Mouse (Mus musculus) heart, embryonic 10.5 days (tissue): ENCODE measurements around the gene Tulp2. TPM values are rescaled to one million over a fixed set of nuclear protein-coding genes. Genes with fewer than 3 reads are reported as not detected.
"Not testable (repeated sequence)": the region's sequence is repeated elsewhere in the genome, so short reads cannot be mapped to it uniquely, and the experiment has no call there.

Experiments
- DNase-seq: peaks from one replicate; pipeline ENCODE4 v3.0.0-alpha.2; 2017; ENCODE audit warnings: low spot score
- H3K27ac ChIP-seq: fragments of 300-500 bp; sonication (generic); 2 replicates; pipeline ENCODE4 v1.5.1; 2016; ENCODE audit warnings: mild to moderate bottlenecking
- H3K27me3 ChIP-seq: fragments of 300-500 bp; sonication (generic); 2 replicates; pipeline ENCODE4 v1.6.1; 2016; ENCODE audit warnings: mild to moderate bottlenecking; ENCODE audit not compliant: poor library complexity, insufficient read depth, severe bottlenecking
- H3K36me3 ChIP-seq: fragments of 300-500 bp; sonication (generic); 2 replicates; pipeline ENCODE4 v1.6.1; 2016; ENCODE audit warnings: mild to moderate bottlenecking, moderate library complexity
- H3K4me1 ChIP-seq: fragments of 300-500 bp; sonication (generic); 2 replicates; pipeline ENCODE4 v1.6.1; 2016; ENCODE audit warnings: mild to moderate bottlenecking
- H3K4me3 ChIP-seq: fragments of 300-500 bp; sonication (generic); 2 replicates; pipeline ENCODE4 v1.5.1; 2016; ENCODE audit warnings: mild to moderate bottlenecking, moderate library complexity
- H3K9me3 ChIP-seq: fragments of 300-500 bp; sonication (generic); 2 replicates; pipeline ENCODE4 v1.6.1; 2016; ENCODE audit warnings: mild to moderate bottlenecking, moderate library complexity
- WGBS: fragments of 180-500 bp; shearing (Covaris S2); methylation state at CpG from one replicate; pipeline ENCODE4 v1.1.7; 2016; 5-methylcytosine and 5-hydroxymethylcytosine counted together
- polyA plus RNA-seq: library from polyadenylated mRNA; unstranded; fragments of >200 nt; fragmentation: Nextera tagmentation; extraction: Ambion mirVana; gene quantifications from 2 replicates; pipeline ENCODE4 v1.2.1, GENCODE M21; 2016

Gene Tulp2
- polyA plus RNA-seq, 1 experiment from 2014 or later, result 2.9 TPM

DNA sequence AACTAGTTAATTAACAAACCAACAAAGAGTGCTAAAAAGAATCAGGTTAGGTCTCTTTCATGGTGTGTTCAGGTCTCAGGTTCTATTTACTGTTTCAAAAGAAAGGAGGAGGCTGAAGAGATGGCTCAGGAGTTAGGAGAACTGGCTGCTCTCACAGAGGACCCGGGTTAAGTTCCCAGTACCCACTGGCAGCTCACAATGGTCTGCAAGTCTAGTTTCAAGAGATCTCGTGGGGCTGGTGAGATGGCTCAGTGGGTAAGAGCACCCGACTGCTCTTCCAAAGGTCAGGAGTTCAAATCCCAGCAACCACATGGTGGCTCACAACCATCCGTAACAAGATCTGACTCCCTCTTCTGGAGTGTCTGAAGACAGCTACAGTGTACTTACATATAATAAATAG, 1.4 kb upstream of the Tulp2 start:
- 81% methylated on average over 3 of the region's 4 CpGs for WGBS
- not testable (repeated sequence) for H3K9me3 ChIP-seq, H3K27me3 ChIP-seq, DNase-seq, H3K27ac ChIP-seq, H3K36me3 ChIP-seq, H3K4me3 ChIP-seq, H3K4me1 ChIP-seq

DNA sequence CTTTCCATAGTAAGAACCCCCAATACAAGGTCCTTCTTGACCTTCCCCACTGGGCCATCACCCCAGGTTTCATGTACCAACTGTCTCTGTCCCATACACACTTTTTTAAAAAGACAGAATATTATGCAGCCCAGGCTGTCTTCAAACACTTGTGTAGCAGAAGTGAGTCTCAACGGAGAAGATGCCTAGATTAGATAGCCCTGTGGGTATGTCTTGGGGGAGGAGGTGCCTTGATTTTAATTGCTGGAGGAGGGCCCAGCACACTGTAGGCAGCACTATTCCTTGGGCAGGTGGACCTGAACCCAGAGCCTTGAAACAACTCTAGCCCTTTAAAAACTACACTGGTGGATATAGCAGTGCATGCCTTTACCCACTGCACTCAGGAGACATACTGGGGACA, 489 bp downstream of the Tulp2 start:
- whole genome bisulfite sequencing, result 52% methylated on average over 1 of the region's 1 CpGs
- H3K4me1 ChIP-seq, result peaks cover 4% of the 10 kb centered on the region; the same call in 1 of the 2 replicates
- H3K36me3 ChIP-seq, result peaks cover 9% of the 10 kb centered on the region
- no peak for DNase-seq
- no peaks in the 10 kb centered on the region for H3K9me3 ChIP-seq
- no peak overlapping the region for H3K4me3 ChIP-seq
- no peaks in the 10 kb centered on the region for H3K27me3 ChIP-seq
- H3K27ac ChIP-seq, result no peak overlapping the region

DNA sequence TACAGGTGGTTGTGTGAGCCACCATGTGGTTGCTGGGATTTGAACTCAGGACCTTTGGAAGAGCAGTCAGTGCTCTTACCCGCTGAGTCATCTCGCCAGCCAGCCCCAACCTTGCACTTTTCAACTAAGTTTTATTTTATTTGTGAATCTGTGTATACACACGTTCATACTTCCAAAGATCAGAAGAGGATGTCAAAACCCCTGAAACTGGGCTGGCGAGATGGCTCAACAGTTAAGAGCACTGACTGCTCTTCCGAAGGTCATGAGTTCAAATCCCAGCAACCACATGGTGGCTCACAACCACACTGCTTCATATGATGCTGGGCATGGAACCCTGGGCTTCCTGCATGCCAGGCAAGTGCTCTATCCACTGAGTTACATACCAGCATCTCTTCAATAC, 3.3 kb downstream of the Tulp2 start:
- DNase-seq, H3K9me3 ChIP-seq, H3K4me3 ChIP-seq, H3K27ac ChIP-seq, H3K36me3 ChIP-seq, H3K27me3 ChIP-seq: not testable (repeated sequence)
- H3K4me1 ChIP-seq, result peaks cover 26% of the 10 kb centered on the region
- 94% methylated on average over 5 of the region's 5 CpGs for WGBS

DNA sequence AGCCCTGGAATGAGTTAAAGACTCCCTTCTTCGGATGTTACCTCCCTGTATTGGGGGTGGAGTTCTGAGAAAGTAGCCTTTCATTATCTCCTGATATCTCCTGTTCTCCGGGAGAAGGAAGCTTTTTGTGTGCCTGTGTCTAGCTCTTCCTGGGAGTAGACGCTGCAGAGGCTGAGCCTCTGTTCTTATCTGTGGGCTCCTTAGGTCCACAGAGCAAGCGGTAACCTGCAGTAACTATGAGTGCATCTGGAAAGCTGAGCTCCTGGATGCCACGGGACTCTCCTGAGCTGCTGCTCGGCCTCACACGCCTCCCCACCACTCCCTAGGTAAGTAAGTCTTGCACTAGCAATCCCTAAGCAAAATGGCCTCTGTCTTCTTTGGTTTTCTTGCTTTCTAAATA, 4.5 kb downstream of the Tulp2 start:
- no peaks in the 10 kb centered on the region for H3K36me3 ChIP-seq
- DNase-seq, result no peak
- no peak overlapping the region for H3K4me3 ChIP-seq
- H3K27me3 ChIP-seq, result no peaks in the 10 kb centered on the region
- H3K27ac ChIP-seq, result no peak overlapping the region
- H3K4me1 ChIP-seq, result peaks cover 37% of the 10 kb centered on the region
- 47% methylated on average over 7 of the region's 7 CpGs for WGBS
- H3K9me3 ChIP-seq, result no peaks in the 10 kb centered on the region

DNA sequence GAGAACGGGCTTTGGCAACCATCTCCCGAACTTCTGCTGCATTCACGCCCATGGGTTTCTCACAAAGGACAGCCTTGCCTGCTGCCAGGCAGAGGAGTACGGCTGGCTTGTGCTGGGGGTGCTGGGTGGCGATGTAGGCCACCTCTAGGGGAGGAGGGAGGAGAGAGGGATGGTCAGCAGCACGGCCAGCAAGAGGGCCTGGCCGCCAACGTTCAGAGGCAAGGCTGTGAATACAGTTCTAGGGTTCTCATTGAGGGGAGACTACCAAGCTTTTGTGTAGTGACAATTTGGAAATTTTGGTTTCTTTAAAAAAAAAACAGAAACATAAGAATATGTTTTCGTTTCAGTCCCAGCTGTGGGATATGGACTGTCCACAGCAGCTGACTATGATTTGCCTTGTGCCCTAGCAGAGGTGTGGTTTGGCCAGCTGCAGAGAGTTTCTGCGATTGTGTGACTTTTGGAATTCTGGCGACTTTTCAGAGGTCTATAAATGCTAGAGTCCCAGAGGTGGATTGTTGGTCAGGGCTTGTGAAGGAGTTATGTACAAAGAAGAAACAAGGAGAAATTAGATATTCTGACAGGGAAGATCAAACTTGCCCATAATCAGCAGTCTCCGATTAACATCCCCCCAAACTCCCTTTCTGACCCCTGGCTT, 5.2 kb downstream of the Tulp2 start, which contains the start of gene Gm45808:
Gene Gm45808, minus strand, starts transcription at position 51 of the 655 bp plus-strand sequence.
- no peaks in the 10 kb centered on the region for H3K27me3 ChIP-seq
- no peak for DNase-seq
- peaks cover 40% of the 10 kb centered on the region for H3K4me1 ChIP-seq
- no peak within 1 kb of the TSS for H3K27ac ChIP-seq
- no peaks in the 10 kb centered on the region for H3K9me3 ChIP-seq
- H3K4me3 ChIP-seq, result no peak within 1 kb of the TSS
- peaks cover 3% of the 10 kb centered on the region; the same call in 1 of the 2 replicates for H3K36me3 ChIP-seq
- 84% methylated on average over 12 of the region's 12 CpGs for WGBS

DNA sequence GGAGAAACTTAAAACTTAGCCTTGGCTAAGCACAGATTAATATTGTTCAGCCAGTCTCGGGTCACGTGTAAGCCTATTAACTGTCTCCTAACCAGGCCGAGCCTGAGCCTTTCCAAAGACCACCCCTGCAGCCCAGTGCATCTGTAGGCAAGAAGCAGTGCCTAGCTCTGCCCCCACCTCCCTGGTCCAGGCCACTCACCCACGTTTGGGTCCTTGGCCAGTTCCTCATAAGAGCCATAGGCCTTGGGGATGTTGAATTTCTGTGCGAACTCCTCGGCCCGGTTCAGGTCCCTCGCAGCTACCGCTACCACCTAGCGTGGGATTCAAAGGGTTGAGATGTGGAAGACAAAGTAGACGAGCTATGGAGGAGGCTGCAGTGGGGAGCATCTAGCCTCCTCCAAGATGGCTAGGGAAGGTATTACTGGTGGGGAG, 6.2 kb downstream of the Tulp2 start:
- DNase-seq, result no peak
- Histone ChIP-seq H3K27me3 (no peaks in the 10 kb centered on the region), H3K9me3 (no peaks in the 10 kb centered on the region), H3K36me3 (peaks cover 13% of the 10 kb centered on the region), H3K4me1 (peaks cover 40% of the 10 kb centered on the region), H3K27ac (peak overlapping the region; percentile 92), H3K4me3 (peak overlapping the region; percentile 70)
- WGBS, result 30% methylated on average over 11 of the region's 11 CpGs

DNA sequence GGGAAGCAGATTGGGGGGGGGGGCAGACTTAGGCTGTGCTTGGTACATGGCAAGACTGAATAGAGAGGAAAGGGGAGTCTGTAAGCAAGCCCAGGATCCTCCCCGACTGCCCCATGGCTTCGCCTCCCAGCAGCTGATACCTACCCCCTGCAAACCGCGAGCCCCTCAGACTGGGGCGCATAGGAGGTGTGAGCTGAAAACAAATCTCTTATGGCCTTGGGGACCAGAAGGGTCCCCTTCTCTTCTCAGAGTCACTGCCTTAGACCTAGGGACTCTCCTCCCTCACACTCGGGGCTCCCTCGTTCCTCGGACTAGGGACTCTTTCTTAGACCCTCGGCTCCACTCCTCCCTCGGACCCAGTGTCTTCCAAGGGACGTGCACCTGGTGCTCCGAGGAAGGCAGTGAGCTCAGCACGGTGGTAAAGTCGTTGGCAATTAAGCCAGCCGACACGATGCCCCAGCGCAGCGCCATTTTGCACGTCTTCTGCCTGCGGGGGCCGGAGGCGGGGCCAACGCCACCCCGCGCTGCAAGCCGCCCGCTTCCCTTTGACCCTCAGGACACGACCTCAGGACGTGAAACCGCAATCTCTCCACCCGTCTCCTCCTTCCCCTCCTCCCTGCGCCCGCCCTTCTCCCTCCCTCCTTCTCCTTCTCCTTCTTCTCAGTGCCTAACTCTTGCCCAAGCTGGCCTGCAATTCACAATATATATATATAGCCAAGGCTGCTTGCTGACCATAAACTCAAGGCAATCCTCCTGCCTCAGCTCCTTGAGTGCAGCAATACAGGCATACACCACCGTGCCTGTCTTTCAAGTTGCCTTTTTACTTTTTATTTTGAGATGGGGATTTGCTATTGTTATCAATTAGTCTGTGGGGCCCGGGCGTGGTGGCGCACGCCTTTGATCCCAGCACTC, 6.9 kb downstream of the Tulp2 start, which contains the start of gene Dhdh:
Gene Dhdh, minus strand, starts transcription at position 513 of the 912 bp plus-strand sequence.
- WGBS, result 5% methylated on average over 38 of the region's 38 CpGs
- H3K9me3 ChIP-seq, result no peaks in the 10 kb centered on the region
- H3K27me3 ChIP-seq, result no peaks in the 10 kb centered on the region
- H3K27ac ChIP-seq, result peak within 1 kb of the TSS; percentile 92
- peaks cover 20% of the 10 kb centered on the region for H3K36me3 ChIP-seq
- DNase-seq, result peak; percentile 87
- peak within 1 kb of the TSS; percentile 70 for H3K4me3 ChIP-seq
- H3K4me1 ChIP-seq, result peaks cover 40% of the 10 kb centered on the region

DNA sequence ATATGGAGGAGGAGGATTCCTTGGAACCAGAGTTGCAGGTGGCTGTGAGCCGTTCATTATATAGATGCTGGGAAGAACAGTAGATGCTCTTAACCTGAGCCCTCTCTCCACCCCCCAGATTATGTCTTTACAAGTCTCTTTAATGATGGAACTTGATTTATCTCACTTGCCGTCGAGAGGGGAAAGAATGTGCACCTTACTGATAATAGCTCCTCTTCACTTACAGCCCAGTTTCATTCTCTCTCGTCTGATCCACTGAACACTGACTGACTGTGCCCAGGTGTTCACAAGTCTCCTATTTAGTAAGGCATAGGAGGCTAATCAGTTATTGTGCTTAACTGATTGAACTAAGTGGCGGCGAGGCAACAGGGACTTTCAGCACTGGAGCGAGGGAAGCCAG, 7.9 kb downstream of the Tulp2 start:
- WGBS, result 50% methylated on average over 7 of the region's 7 CpGs
- Histone ChIP-seq H3K27ac (peak overlapping the region; percentile 44; the same call in 1 of the 2 replicates), H3K4me1 (peaks cover 40% of the 10 kb centered on the region), H3K9me3 (no peaks in the 10 kb centered on the region), H3K27me3 (no peaks in the 10 kb centered on the region), H3K36me3 (peaks cover 30% of the 10 kb centered on the region), H3K4me3 (no peak overlapping the region)
- DNase-seq, result no peak

DNA sequence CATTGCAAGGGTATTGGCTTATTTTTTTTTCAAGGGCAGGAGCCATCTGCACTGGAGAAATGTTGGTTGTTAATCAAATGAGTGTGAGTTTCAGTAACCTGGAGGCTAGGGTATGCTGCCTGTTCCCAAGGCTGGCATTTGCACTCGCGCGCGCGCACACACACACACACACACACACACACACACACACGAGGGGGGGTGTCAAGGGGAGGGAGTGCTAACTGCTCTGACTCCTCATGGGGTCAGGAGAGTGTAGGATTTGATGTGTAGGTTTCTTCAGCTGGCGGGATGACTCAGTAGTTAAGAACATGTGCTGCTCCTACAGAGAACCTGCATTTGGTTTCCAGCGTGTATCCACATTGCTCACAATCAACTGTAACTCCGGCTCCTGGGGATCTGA, 9.1 kb downstream of the Tulp2 start:
- no peak for DNase-seq
- Histone ChIP-seq H3K36me3 (peaks cover 43% of the 10 kb centered on the region), H3K27me3 (no peaks in the 10 kb centered on the region), H3K4me3 (peak overlapping the region; percentile 8; the same call in 1 of the 2 replicates), H3K9me3 (no peaks in the 10 kb centered on the region), H3K27ac (peak overlapping the region; percentile 64; the same call in 1 of the 2 replicates), H3K4me1 (peaks cover 41% of the 10 kb centered on the region)
- WGBS, result 39% methylated on average over 9 of the region's 9 CpGs

DNA sequence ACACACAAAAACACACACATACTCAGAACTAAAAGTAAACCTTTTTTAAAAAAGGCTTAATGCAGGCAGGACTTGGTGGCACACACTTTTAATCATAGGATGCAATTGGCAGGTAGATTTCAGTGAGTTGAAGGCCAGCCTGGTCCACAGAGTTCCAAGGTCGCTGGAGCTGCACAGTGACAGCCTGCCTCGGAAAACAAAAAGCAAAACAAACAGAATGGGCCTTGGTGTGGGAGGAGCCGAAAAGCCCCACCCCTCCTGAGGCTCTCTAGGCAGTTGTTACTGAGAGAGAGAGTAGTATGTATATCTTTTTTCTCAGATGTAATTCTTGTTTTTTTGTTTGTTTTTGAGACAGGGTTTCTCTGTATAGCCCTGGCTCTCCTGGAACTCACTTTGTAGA, 9.6 kb downstream of the Tulp2 start:
- Histone ChIP-seq H3K4me1 (peaks cover 45% of the 10 kb centered on the region), H3K4me3 (peak overlapping the region; percentile 8; the same call in 1 of the 2 replicates), H3K27me3 (no peaks in the 10 kb centered on the region), H3K27ac (peak overlapping the region; percentile 64), H3K9me3 (no peaks in the 10 kb centered on the region), H3K36me3 (peaks cover 47% of the 10 kb centered on the region)
- DNase-seq, result no peak
- 19% methylated on average over 3 of the region's 3 CpGs for WGBS

DNA sequence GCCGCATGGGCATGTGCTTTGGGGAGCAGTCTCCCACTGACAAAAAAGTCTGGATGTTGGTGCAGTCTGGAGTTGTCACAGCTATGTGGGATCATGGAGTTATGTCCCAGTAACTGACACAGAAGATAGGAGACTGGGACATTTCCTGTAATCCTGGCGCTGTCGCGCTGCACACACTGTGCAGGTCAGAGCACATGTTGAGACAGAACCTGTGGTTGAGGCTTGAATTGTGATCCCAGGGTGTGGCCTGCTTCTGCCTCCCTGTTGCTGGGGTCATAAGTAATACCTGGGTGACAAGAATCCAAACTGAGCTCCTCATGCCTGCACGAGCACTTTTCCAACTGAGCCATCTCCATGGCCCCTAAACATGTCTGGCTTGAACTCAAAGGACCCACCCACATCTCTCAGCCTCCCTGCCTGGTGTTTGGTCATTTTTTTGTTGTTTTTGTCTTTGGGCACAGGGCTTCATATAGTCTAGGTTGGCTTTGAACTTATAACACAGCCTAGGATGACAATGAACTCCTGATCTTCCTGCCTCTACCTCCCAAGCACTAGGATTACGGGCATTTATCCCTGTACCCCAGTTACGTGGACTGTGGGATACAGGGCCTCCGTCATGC, 10.7 kb downstream of the Tulp2 start:
- Histone ChIP-seq H3K36me3 (peaks cover 58% of the 10 kb centered on the region), H3K27me3 (no peaks in the 10 kb centered on the region)
- WGBS, result 94% methylated on average over 8 of the region's 8 CpGs

DNA sequence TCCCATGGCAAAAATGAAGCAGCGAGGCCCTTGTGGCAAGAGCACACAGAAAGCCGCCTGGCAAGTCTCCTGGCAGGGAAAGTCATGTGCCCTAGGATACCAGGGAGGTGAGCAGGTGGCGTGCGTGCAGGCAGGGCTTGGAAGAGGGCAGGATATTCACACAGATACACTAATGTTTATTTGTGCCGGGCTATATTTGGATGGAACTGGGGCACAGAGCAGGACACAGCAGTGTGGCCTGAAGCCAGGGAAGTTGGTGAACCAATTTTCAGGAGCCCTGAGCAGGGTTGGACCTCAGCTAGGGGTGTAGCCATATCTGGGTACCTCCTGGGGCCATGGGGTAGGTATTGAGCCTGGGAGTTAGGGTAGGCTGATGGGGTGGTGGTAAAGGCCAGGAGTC, 11.3 kb downstream of the Tulp2 start:
- no peak overlapping the region for H3K27ac ChIP-seq
- H3K4me1 ChIP-seq, result peaks cover 39% of the 10 kb centered on the region
- H3K27me3 ChIP-seq, result no peaks in the 10 kb centered on the region
- DNase-seq, result no peak
- no peak overlapping the region for H3K4me3 ChIP-seq
- H3K36me3 ChIP-seq, result peaks cover 64% of the 10 kb centered on the region
- 91% methylated on average over 5 of the region's 5 CpGs for WGBS
- no peaks in the 10 kb centered on the region for H3K9me3 ChIP-seq

More for the DNA sequence above, 10.7 kb downstream of the Tulp2 start:
- Histone ChIP-seq H3K27ac (no peak overlapping the region), H3K4me1 (peaks cover 41% of the 10 kb centered on the region), H3K9me3 (no peaks in the 10 kb centered on the region), H3K4me3 (no peak overlapping the region)
- no peak for DNase-seq

DNA sequence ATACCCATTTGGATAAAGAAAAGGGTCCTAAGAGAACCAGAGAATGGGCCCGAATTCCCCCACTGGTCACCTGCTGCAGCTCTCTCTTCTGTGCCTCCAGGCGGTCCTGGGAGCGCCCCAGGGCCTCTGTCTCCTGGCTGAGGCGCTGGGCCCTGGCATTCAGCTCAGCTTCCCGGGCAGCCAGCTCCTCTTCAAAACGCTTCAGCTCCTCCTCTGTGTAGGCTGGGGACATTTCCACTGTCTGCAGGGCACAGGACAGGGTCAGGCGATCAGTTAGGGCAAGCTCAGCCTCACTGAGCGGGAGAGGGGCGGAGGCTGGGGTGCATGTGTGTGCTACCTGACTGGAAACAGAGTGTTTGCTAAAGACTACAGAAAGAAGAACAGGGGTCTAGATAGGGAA, 12.9 kb downstream of the Tulp2 start:
- H3K27me3 ChIP-seq, result no peaks in the 10 kb centered on the region
- no peak overlapping the region for H3K27ac ChIP-seq
- DNase-seq, result no peak
- H3K4me1 ChIP-seq, result peaks cover 25% of the 10 kb centered on the region
- WGBS, result 82% methylated on average over 9 of the region's 9 CpGs
- H3K4me3 ChIP-seq, result no peak overlapping the region
- no peaks in the 10 kb centered on the region for H3K9me3 ChIP-seq
- peaks cover 80% of the 10 kb centered on the region for H3K36me3 ChIP-seq
